20 mouse cellular contexts compared by ENCODE assay signal in genomic region chr14:77840078-77840477, GRCm38 (mm10). TPM values are rescaled to one million over a fixed set of nuclear protein-coding genes. Genes with fewer than 3 reads are reported as not detected.
A peak's percentile ranks its signal among the peaks of the same experiment; 100 is the strongest.
DNase-seq lines count a peak whose midpoint lies in the region; ATAC-seq and TF ChIP-seq lines count a peak whose summit lies in the region.
"Had no signal": no experiment of that assay in that cellular context is flagged by ENCODE, and none has a peak within 500 bp of the region (broad histone marks: within the 10 kb centered on the region; RNA-seq: fewer than 3 reads in every experiment).

No protein-coding gene starts in this region.

- TF ChIP-seq CTCF in lung, embryonic 14.5 days (IDR thresholded peaks at IDR 0.05; ENCODE audit: low read depth), result peak; percentile 10; the same call in 1 of the 2 replicates
- no peak for TF ChIP-seq CTCF in lung, adult 2 months (IDR thresholded peaks at IDR 0.05; ENCODE audit: insufficient read depth, low read length)

- DNase-seq in hindbrain, embryonic 14.5 days (ENCODE audit: low spot score), result peak; percentile 54
- DNase-seq in lung, embryonic 14.5 days, result peak; percentile 40
- DNase-seq in lung, adult 2 months, result no peak
- DNase-seq in NIH3T3 (ENCODE audit: low read depth), result peak; percentile 35
- peak; percentile 20 for DNase-seq in brain, embryonic 18.5 days (ENCODE audit: low read depth, low spot score)
- DNase-seq: adrenal gland, adult 8-10 months; cerebellum, adult 18-20 months; gastrocnemius, postnatal 14 days; heart, postnatal 14 days; kidney, adult 9 months; kidney, postnatal 4 days; lung, postnatal 36 days; thymus, adult 18-20 months had no signal

- no peak for TF ChIP-seq POLR2A in lung, adult 2 months (IDR thresholded peaks at IDR 0.05; ENCODE audit: borderline replicate concordance, extremely low read depth, low read depth, low read length)

- no peak overlapping the region for H3K4me2 ChIP-seq in hindbrain, embryonic 14.5 days (replicated peaks)
- no peak overlapping the region for H3K4me2 ChIP-seq in hindbrain, embryonic 13.5 days
- no peak overlapping the region for H3K4me2 ChIP-seq in lung, embryonic 14.5 days
- H3K4me2 ChIP-seq: liver, embryonic 15.5 days had no signal

- no peak for ATAC-seq in hindbrain, embryonic 14.5 days (ENCODE audit: low FRiP score)
- no peak for ATAC-seq in hindbrain, embryonic 13.5 days (ENCODE audit: low FRiP score)
- no peak for ATAC-seq in lung, embryonic 14.5 days (ENCODE audit: insufficient read depth)
- no peak for ATAC-seq in monocyte, adult 5-6 weeks (replicated peaks; ENCODE audit: insufficient number of reproducible peaks, low FRiP score, low TSS enrichment, poor library complexity, severe bottlenecking)

- H3K27ac ChIP-seq in hindbrain, embryonic 14.5 days, result no peak overlapping the region
- H3K27ac ChIP-seq in hindbrain, embryonic 13.5 days, result no peak overlapping the region
- H3K27ac ChIP-seq in lung, embryonic 14.5 days (ENCODE audit: low read depth), result no peak overlapping the region
- H3K27ac ChIP-seq: heart, embryonic 10.5 days; liver, embryonic 15.5 days had no signal

- no peak overlapping the region for H3K4me3 ChIP-seq in hindbrain, embryonic 14.5 days (replicated peaks; ENCODE audit: low read length)
- H3K4me3 ChIP-seq in hindbrain, embryonic 13.5 days, result no peak overlapping the region
- H3K4me3 ChIP-seq in lung, embryonic 14.5 days (ENCODE audit: low read depth, low read length), result no peak overlapping the region
- H3K4me3 ChIP-seq in lung, adult 2 months (replicated peaks; ENCODE audit: extremely low read depth, low read depth, low read length), result no peak overlapping the region
- H3K4me3 ChIP-seq: erythroblast, embryonic 14.5 days; heart, embryonic 10.5 days; liver, embryonic 15.5 days; myocyte had no signal

- H3K4me1 ChIP-seq in hindbrain, embryonic 14.5 days (replicated peaks; ENCODE audit: control insufficient read depth, insufficient read depth, low read length), result no peaks in the 10 kb centered on the region
- no peaks in the 10 kb centered on the region for H3K4me1 ChIP-seq in hindbrain, embryonic 13.5 days (replicated peaks)
- H3K4me1 ChIP-seq in lung, embryonic 14.5 days (ENCODE audit: insufficient read depth), result no peaks in the 10 kb centered on the region
- peaks cover 3% of the 10 kb centered on the region for H3K4me1 ChIP-seq in lung, adult 2 months (ENCODE audit: control insufficient read depth, insufficient read depth, low read length)
- H3K4me1 ChIP-seq: heart, embryonic 10.5 days; liver, embryonic 15.5 days had no signal

- H3K9me3 ChIP-seq in hindbrain, embryonic 14.5 days (ENCODE audit: control insufficient read depth, low read length), result no peaks in the 10 kb centered on the region
- H3K9me3 ChIP-seq in hindbrain, embryonic 13.5 days, result no peaks in the 10 kb centered on the region
- H3K9me3 ChIP-seq in lung, embryonic 14.5 days (ENCODE audit: low read depth, low read length), result no peaks in the 10 kb centered on the region
- H3K9me3 ChIP-seq: G1E; heart, embryonic 10.5 days; liver, embryonic 15.5 days had no signal

- H3K27me3 ChIP-seq in hindbrain, embryonic 14.5 days (ENCODE audit: control insufficient read depth, insufficient read depth, low read length), result no peaks in the 10 kb centered on the region
- no peaks in the 10 kb centered on the region for H3K27me3 ChIP-seq in hindbrain, embryonic 13.5 days
- no peaks in the 10 kb centered on the region for H3K27me3 ChIP-seq in lung, embryonic 14.5 days (ENCODE audit: insufficient read depth, low read length)
- H3K27me3 ChIP-seq: liver, embryonic 15.5 days had no signal

- no peaks in the 10 kb centered on the region for H3K36me3 ChIP-seq in hindbrain, embryonic 14.5 days (replicated peaks; ENCODE audit: control insufficient read depth, insufficient read depth)
- H3K36me3 ChIP-seq in hindbrain, embryonic 13.5 days, result no peaks in the 10 kb centered on the region
- H3K36me3 ChIP-seq in lung, embryonic 14.5 days (ENCODE audit: insufficient read depth), result no peaks in the 10 kb centered on the region
- H3K36me3 ChIP-seq: heart, embryonic 10.5 days; liver, embryonic 15.5 days had no signal

- no peak overlapping the region for H3K9ac ChIP-seq in hindbrain, embryonic 14.5 days
- H3K9ac ChIP-seq in hindbrain, embryonic 13.5 days, result no peak overlapping the region
- H3K9ac ChIP-seq in lung, embryonic 14.5 days, result no peak overlapping the region
- H3K9ac ChIP-seq: liver, embryonic 15.5 days had no signal

- 81% methylated on average over 2 of the region's 2 CpGs for WGBS in hindbrain, embryonic 14.5 days
- WGBS in hindbrain, embryonic 13.5 days, result 82% methylated on average over 2 of the region's 2 CpGs
- WGBS in lung, embryonic 14.5 days, result 83% methylated on average over 2 of the region's 2 CpGs
- 89% methylated on average over 2 of the region's 2 CpGs for WGBS in lung, adult 2 months

RNA-seq across cellular contexts. Expression of gene Dnajc15, which starts 34.8 kb away (rescaled TPM):
- polyA plus RNA-seq in hindbrain, embryonic 14.5 days (2014; fragmentation: Nextera tagmentation; extraction: Ambion mirVana), result 90.3 and 95.3 TPM in 2 replicates
- polyA plus RNA-seq in hindbrain, embryonic 13.5 days (2015; fragmentation: Nextera tagmentation; extraction: Ambion mirVana), result 84.7 and 90.8 TPM in 2 replicates
- polyA plus RNA-seq in lung, embryonic 14.5 days (2014; fragmentation: Nextera tagmentation; extraction: Ambion mirVana), result 96.4 and 103 TPM in 2 replicates
- 4.4 and 4.7 TPM in 2 replicates for polyA plus RNA-seq in lung, adult 2 months (2012; rRNA removed)
- total RNA-seq in monocyte, adult 5-6 weeks (2017), result 59.9 to 90.4 TPM (median 77.1 TPM) in 3 replicates

Comparison
In these comparisons a context has a peak if more than half of its experiments do, and no peak if none do; other contexts are left out.
1. RNA of gene Dnajc15, which starts 34.8 kb away (polyA plus RNA-seq): 96.4 to 103 TPM in lung, embryonic 14.5 days, 90.3 to 95.3 TPM in hindbrain, embryonic 14.5 days and 84.7 to 90.8 TPM in hindbrain, embryonic 13.5 days; 4.4 to 4.7 TPM in lung, adult 2 months; every median in the first group is over 10 times any median in the second.